Mouse (Mus musculus) stomach, postnatal 0 days (tissue): ENCODE results near the gene Stim1.

Experiments
- CTCF ChIP-seq: IDR thresholded peaks from 2 replicates; pipeline ENCODE4 v1.5.1; 2016; ENCODE audit warnings: antibody characterized with exemption, low read depth, mild to moderate bottlenecking, moderate library complexity
- EP300 ChIP-seq: optimal IDR thresholded peaks from 2 replicates; pipeline ENCODE3; 2016; ENCODE audit warnings: antibody characterized with exemption

GRCm38 (mm10) chr7:102478425-102478824, 210.8 kb downstream of the Stim1 start:
- TF ChIP-seq EP300 (no peak), CTCF (no peak)
